Mouse (Mus musculus) lung, embryonic 15.5 days (tissue): Measurements from ENCODE around the gene Desi1. TPM values are rescaled to one million over a fixed set of nuclear protein-coding genes. Genes with fewer than 3 reads are reported as not detected.
A peak's percentile ranks its signal among the peaks of the same experiment; 100 is the strongest.

Source experiments
- ATAC-seq: fragments of 200-750 bp; cut with Nextera tagmentation; 2 replicates; pipeline ENCODE4 v1.8.0; 2017; ENCODE audit warnings: moderate number of reproducible peaks, borderline replicate concordance; ENCODE audit not compliant: low FRiP score, low TSS enrichment; ENCODE audit errors: extremely low read depth
- H3K27ac ChIP-seq: fragments of 300-500 bp; sonication (generic); 2 replicates; pipeline ENCODE4 v1.5.1; 2015; ENCODE audit warnings: moderate library complexity, mild to moderate bottlenecking, inconsistent platforms
- H3K27me3 ChIP-seq: fragments of 300-500 bp; sonication (generic); 2 replicates; pipeline ENCODE4 v1.6.1; 2015; ENCODE audit warnings: inconsistent platforms
- H3K36me3 ChIP-seq: fragments of 300-500 bp; sonication (generic); 2 replicates; pipeline ENCODE4 v1.6.1; 2015; ENCODE audit warnings: inconsistent platforms
- H3K4me1 ChIP-seq: fragments of 300-500 bp; sonication (generic); 2 replicates; pipeline ENCODE4 v1.6.1; 2015; ENCODE audit warnings: inconsistent platforms
- H3K4me2 ChIP-seq: fragments of 300-500 bp; sonication (generic); 2 replicates; pipeline ENCODE4 v1.6.1; 2015; ENCODE audit warnings: inconsistent platforms, mild to moderate bottlenecking, moderate library complexity
- H3K4me3 ChIP-seq: fragments of 300-500 bp; sonication (generic); 2 replicates; pipeline ENCODE4 v1.5.1; 2015; ENCODE audit warnings: mild to moderate bottlenecking, inconsistent platforms
- H3K9ac ChIP-seq: fragments of 300-500 bp; sonication (generic); 2 replicates; pipeline ENCODE4 v1.6.1; 2015; ENCODE audit warnings: inconsistent platforms
- H3K9me3 ChIP-seq: fragments of 300-500 bp; sonication (generic); 2 replicates; pipeline ENCODE4 v1.6.1; 2016; ENCODE audit warnings: inconsistent platforms
- WGBS: fragments of 180-500 bp; shearing (Covaris S2); methylation state at CpG from one replicate; pipeline ENCODE4 v1.1.7; 2015; 5-methylcytosine and 5-hydroxymethylcytosine counted together
- polyA plus RNA-seq: library from polyadenylated mRNA; unstranded; fragments of >200 nt; fragmentation: Nextera tagmentation; extraction: Ambion mirVana; gene quantifications from 2 replicates; pipeline ENCODE4 v1.2.1, GENCODE M21; 2015

Gene Desi1
- polyA plus RNA-seq, 1 experiment from 2014 or later: 25.1 TPM

- peak overlapping the region; percentile 90; the same call in 1 of the 2 replicates for H3K27ac ChIP-seq
- WGBS: under 1% methylated on average over 26 of the region's 26 CpGs
- peak; percentile 37; the same call in 1 of the 2 replicates for ATAC-seq
Measured at GRCm38 (mm10) chr15:82046246-82046891, 12.7 kb upstream of the Desi1 start.

GRCm38 (mm10) chr15:82044166-82044784 lies 10.6 kb upstream of the Desi1 start:
- Histone ChIP-seq H3K9me3 (no peaks in the 10 kb centered on the region), H3K27ac (no peak overlapping the region), H3K36me3 (peaks cover 32% of the 10 kb centered on the region), H3K4me2 (no peak overlapping the region), H3K27me3 (no peaks in the 10 kb centered on the region), H3K4me3 (no peak overlapping the region), H3K9ac (no peak overlapping the region), H3K4me1 (peaks cover 20% of the 10 kb centered on the region)
- ATAC-seq: no peak
- WGBS: 96% methylated on average over 7 of the region's 7 CpGs

More at GRCm38 (mm10) chr15:82046246-82046891, 12.7 kb upstream of the Desi1 start:
- H3K36me3 ChIP-seq: peaks cover 16% of the 10 kb centered on the region
- peak overlapping the region; percentile 93 for H3K9ac ChIP-seq
- H3K27me3 ChIP-seq: no peaks in the 10 kb centered on the region; the same call in 1 of the 2 replicates
- H3K4me3 ChIP-seq: peak overlapping the region; percentile 91
- peaks cover 20% of the 10 kb centered on the region for H3K4me1 ChIP-seq
- no peaks in the 10 kb centered on the region for H3K9me3 ChIP-seq
- H3K4me2 ChIP-seq: peak overlapping the region; percentile 80

- H3K27me3 ChIP-seq: no peaks in the 10 kb centered on the region
- ATAC-seq: no peak
- no peak overlapping the region for H3K4me2 ChIP-seq
- H3K4me3 ChIP-seq: no peak overlapping the region
- H3K9me3 ChIP-seq: no peaks in the 10 kb centered on the region
- no peak overlapping the region for H3K27ac ChIP-seq
- no peak overlapping the region for H3K9ac ChIP-seq
- H3K4me1 ChIP-seq: peaks cover 9% of the 10 kb centered on the region
- peaks cover 60% of the 10 kb centered on the region for H3K36me3 ChIP-seq
- WGBS: 94% methylated on average over 1 of the region's 1 CpGs
Measured at GRCm38 (mm10) chr15:82040650-82041049, 7.0 kb upstream of the Desi1 start.

- no peak for ATAC-seq
- H3K4me2 ChIP-seq: no peak overlapping the region
- no peaks in the 10 kb centered on the region for H3K4me1 ChIP-seq
- H3K27ac ChIP-seq: no peak overlapping the region
- H3K4me3 ChIP-seq: no peak overlapping the region
- H3K27me3 ChIP-seq: no peaks in the 10 kb centered on the region
- no peaks in the 10 kb centered on the region for H3K9me3 ChIP-seq
- peaks cover 70% of the 10 kb centered on the region for H3K36me3 ChIP-seq
- 76% methylated on average over 12 of the region's 12 CpGs for WGBS
- no peak overlapping the region for H3K9ac ChIP-seq
Measured at GRCm38 (mm10) chr15:82035904-82036689, 2.4 kb upstream of the Desi1 start.

GRCm38 (mm10) chr15:82032386-82032785 lies 1.3 kb downstream of the Desi1 start:
- no peak overlapping the region for H3K4me2 ChIP-seq
- no peak overlapping the region for H3K27ac ChIP-seq
- H3K4me3 ChIP-seq: no peak overlapping the region
- H3K36me3 ChIP-seq: peaks cover 70% of the 10 kb centered on the region
- H3K27me3 ChIP-seq: no peaks in the 10 kb centered on the region
- WGBS: 85% methylated on average over 7 of the region's 7 CpGs
- no peak for ATAC-seq
- H3K9ac ChIP-seq: no peak overlapping the region
- H3K9me3 ChIP-seq: no peaks in the 10 kb centered on the region
- no peaks in the 10 kb centered on the region for H3K4me1 ChIP-seq

GRCm38 (mm10) chr15:82027726-82028125 lies 5.9 kb downstream of the Desi1 start:
- peaks cover 76% of the 10 kb centered on the region for H3K36me3 ChIP-seq
- no peaks in the 10 kb centered on the region for H3K9me3 ChIP-seq
- no peak overlapping the region for H3K9ac ChIP-seq
- WGBS: 81% methylated on average over 7 of the region's 7 CpGs
- H3K27ac ChIP-seq: no peak overlapping the region
- ATAC-seq: no peak
- H3K27me3 ChIP-seq: no peaks in the 10 kb centered on the region
- no peaks in the 10 kb centered on the region for H3K4me1 ChIP-seq
- H3K4me2 ChIP-seq: no peak overlapping the region
- H3K4me3 ChIP-seq: no peak overlapping the region

- H3K9ac ChIP-seq: no peak overlapping the region
- H3K4me2 ChIP-seq: no peak overlapping the region
- H3K27ac ChIP-seq: no peak overlapping the region
- peaks cover 77% of the 10 kb centered on the region for H3K36me3 ChIP-seq
- no peak for ATAC-seq
- H3K9me3 ChIP-seq: no peaks in the 10 kb centered on the region
- WGBS: 77% methylated on average over 7 of the region's 7 CpGs
- H3K27me3 ChIP-seq: no peaks in the 10 kb centered on the region
- no peaks in the 10 kb centered on the region for H3K4me1 ChIP-seq
- no peak overlapping the region for H3K4me3 ChIP-seq
Measured at GRCm38 (mm10) chr15:82027276-82027675, 6.4 kb downstream of the Desi1 start.

- WGBS: 80% methylated on average over 6 of the region's 6 CpGs
- Histone ChIP-seq H3K4me1 (no peaks in the 10 kb centered on the region), H3K4me2 (no peak overlapping the region), H3K4me3 (no peak overlapping the region), H3K9ac (no peak overlapping the region), H3K36me3 (peaks cover 62% of the 10 kb centered on the region), H3K27ac (no peak overlapping the region), H3K27me3 (no peaks in the 10 kb centered on the region), H3K9me3 (no peaks in the 10 kb centered on the region)
- no peak for ATAC-seq
Measured at GRCm38 (mm10) chr15:82023965-82024635, 9.6 kb downstream of the Desi1 start.

- no peaks in the 10 kb centered on the region for H3K9me3 ChIP-seq
- no peaks in the 10 kb centered on the region for H3K4me1 ChIP-seq
- no peak overlapping the region for H3K9ac ChIP-seq
- peaks cover 51% of the 10 kb centered on the region for H3K36me3 ChIP-seq
- H3K4me2 ChIP-seq: no peak overlapping the region
- no peak for ATAC-seq
- H3K27ac ChIP-seq: no peak overlapping the region
- no peak overlapping the region for H3K4me3 ChIP-seq
- 70% methylated on average over 13 of the region's 13 CpGs for WGBS
- H3K27me3 ChIP-seq: no peaks in the 10 kb centered on the region
Measured at GRCm38 (mm10) chr15:82022535-82023088, 11.1 kb downstream of the Desi1 start.

- H3K36me3 ChIP-seq: peaks cover 25% of the 10 kb centered on the region
- H3K4me2 ChIP-seq: no peak overlapping the region
- no peak overlapping the region for H3K4me3 ChIP-seq
- 75% methylated on average over 3 of the region's 3 CpGs for WGBS
- ATAC-seq: no peak
- H3K27me3 ChIP-seq: no peaks in the 10 kb centered on the region
- no peak overlapping the region for H3K27ac ChIP-seq
- H3K4me1 ChIP-seq: peaks cover 16% of the 10 kb centered on the region
- H3K9me3 ChIP-seq: no peaks in the 10 kb centered on the region
- no peak overlapping the region for H3K9ac ChIP-seq
Measured at GRCm38 (mm10) chr15:82019288-82019687, 14.4 kb downstream of the Desi1 start.

- Histone ChIP-seq H3K36me3 (peaks cover 15% of the 10 kb centered on the region), H3K4me3 (no peak overlapping the region), H3K4me2 (no peak overlapping the region), H3K27ac (no peak overlapping the region), H3K9ac (no peak overlapping the region), H3K4me1 (peaks cover 22% of the 10 kb centered on the region), H3K27me3 (no peaks in the 10 kb centered on the region), H3K9me3 (no peaks in the 10 kb centered on the region)
- 61% methylated on average over 4 of the region's 4 CpGs for WGBS
- ATAC-seq: no peak
Measured at GRCm38 (mm10) chr15:82017461-82017860, 16.2 kb downstream of the Desi1 start.
